Mouse (Mus musculus): Measurements from ENCODE around the gene Cldn7. TPM values are rescaled to one million over a fixed set of nuclear protein-coding genes. Genes with fewer than 3 reads are reported as not detected.
"Not testable (repeated sequence)": the region's sequence is repeated elsewhere in the genome, so short reads cannot be mapped to it uniquely, and the experiment has no call there.

The Cldn7 gene
- total RNA-seq (2021): not detected

DNA sequence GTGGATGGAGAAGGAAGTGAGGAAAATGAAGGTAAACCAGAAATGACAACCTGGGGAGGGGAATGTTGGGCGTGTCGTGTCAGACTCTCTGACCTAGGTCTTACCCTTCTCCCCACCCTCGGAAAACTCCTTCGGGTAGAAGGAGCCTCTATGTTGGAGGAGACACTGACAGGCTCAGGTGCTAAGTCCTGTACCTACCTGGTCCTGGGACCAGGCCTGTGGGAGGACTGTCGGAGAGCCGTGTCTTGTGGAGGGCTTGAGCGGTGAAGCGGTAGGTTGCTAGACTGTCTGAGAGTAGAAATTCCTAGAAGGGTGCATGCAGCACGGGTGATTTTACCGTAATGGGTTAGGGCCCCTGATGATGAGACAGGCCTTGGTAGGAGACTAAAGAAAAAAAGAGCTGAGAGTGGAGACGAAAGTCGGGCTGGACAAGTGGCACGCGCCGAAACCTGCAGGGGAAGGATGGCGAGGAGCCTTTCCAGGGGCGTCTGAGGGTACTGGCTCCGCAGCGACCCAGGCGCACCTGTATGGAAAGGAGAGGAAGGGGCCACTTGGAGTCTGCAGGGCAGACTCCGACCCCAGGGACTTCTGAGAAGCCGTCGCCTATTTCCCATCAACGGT, at the start of gene Cldn7:
Gene Cldn7 (plus strand): TSS at position 130 of the 621 bp plus-strand sequence.
- no peak for DNase-seq (ENCODE audit: low spot score in 2 of 2)
- intact Hi-C loops (cut with DNase I): no loop called here

DNA sequence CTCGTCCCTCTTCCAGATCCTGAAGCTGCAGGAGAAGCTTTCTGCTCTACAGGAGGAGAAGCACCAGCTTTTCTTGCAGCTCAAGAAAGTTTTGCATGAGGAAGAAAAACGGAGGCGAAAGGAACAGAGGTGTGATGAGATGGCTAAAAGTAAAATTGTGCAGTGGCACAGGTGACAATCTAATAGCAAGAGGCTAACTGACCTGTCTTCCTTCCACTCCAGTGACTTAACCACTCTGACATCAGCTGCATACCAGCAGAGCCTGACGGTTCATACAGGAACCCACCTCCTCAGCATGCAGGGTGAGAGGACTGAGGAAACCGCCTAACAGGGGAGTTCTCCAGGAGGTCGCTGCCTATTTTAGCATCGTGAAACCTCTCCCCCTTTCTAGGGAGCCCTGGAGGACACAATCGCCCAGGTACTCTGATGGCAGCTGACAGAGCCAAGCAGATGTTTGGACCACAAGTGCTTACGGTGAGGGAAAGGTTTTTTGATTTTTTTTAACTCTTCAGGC, 49.6 kb upstream of the Cldn7 start:
- intact Hi-C loops (cut with DNase I): no loop called here
- DNase-seq (ENCODE audit: low spot score in 2 of 2): no peak

DNA sequence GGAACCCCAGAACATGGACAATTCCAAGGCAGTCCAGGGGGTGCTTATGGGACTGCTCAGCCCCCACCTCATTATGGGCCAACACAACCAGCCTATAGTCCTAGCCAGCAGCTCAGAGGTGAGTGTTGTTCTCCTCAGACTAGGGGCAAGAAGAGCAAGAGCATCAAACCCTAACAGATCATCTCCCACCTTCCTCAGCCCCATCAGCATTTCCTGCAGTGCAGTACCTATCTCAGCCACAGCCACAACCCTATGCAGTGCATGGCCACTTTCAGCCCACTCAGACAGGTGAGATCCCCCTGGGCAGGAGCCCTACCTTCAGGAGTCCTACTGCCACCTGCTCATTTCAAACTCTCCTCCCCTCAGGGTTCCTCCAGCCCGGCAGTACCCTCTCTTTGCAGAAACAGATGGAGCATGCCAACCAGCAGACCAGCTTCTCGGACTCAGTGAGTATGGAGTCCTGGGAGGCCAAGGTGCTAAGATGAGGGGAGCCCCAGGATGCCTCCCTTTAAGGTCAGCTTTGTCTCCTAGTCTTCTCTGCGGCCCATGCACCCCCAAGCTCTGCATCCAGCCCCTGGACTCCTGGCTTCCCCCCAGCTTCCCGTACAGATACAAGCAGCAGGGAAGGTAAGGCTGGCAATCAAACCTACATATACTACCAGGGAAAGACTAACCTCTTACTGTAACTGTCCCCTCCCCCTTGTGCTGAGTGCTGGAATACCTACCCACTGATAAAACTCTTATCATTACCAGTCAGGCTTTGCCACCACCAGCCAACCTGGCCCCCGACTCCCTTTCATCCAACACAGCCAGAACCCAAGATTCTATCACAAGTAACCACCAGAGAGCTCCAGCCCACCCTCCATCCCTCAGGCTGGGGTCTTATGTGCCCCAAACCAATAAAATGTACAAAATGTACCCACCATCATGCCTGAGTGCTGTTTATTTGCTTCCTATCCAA, 48.6 kb upstream of the Cldn7 start:
- DNase-seq (ENCODE audit: low spot score in 2 of 2): no peak
- intact Hi-C loops (cut with DNase I): no loop called here

DNA sequence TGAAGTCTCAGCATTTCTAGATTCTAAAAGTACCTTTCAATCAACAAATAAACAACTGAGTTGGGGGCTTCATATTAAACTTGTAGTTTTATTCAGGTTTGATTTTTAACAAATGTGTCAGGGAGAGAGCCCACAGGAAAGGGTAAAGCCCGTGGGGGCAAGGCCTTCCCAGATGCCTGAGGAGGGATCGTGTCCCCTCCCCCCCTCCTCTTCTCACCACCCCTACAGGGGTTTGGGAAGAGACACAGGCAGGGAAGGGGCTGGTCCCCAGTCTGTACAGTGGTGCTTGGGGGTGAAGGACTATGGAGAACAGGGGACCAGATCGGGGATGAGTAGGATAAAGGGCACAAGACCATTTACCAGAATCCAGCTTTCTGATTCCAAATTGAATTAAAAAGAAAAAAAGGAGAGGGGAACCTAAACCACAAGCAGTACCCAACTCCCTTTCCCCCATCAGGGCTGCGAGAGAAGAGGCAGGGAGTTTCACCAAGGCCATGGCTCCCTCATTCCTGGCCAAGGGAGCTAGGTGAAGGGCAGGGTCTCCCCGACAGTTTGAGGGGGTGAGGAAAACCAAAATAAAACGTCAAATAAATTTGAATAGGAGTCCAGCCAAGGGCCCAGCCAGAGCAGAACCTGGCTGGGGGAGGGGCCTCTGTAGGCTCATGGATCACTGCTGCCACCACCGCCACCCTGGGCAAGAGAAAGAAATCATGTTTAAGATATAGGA, 47.8 kb upstream of the Cldn7 start:
- intact Hi-C loops (cut with DNase I); DNase-seq (ENCODE audit: low spot score in 2 of 2): not testable (repeated sequence)

DNA sequence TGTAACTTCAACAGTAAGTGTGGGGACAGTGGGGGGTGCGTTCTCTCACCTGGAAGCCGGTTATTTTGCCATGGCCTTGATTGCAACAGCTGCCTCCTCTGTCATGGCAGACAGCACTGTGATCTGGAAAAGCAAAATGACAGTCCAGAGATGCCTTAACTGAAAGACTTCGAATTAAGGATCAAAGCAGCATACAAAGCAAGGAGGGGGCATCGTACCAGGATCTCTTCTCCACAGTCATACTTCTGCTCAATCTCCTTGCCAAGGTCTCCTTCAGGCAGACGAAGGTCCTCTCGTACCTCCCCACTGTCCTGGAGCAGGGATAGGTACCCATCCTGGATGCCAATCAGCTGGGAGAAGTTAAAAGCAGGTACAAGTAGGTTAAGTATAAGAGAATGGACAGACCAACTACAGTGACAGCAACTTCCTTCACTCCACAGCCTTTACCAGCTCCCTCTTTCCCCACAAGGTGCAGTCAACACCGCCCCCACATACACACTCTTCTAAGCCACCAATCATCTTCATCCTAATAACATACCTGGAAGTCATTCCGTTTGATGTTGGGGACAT, 47.1 kb upstream of the Cldn7 start:
- intact Hi-C loops (cut with DNase I): no loop called here
- no peak for DNase-seq (ENCODE audit: low spot score in 2 of 2)

DNA sequence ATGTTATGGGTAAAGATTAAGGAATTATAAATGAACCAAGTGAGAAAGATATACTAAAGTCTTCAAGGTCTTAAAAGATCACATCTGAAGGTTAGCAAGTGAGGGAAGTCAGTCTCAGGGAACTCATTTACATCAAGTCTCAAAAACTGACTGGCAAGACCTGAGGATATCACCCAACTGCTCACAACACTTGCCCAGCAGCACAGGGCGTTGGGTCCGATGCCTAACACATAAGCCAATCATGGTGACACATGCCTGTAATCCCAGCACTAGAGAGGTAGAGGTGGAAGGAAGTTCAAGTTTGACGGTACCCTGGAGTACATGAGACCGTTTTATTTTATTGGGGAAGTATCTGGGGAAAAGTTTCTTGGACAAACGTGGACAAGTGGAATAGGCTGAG, 46.5 kb upstream of the Cldn7 start:
- intact Hi-C loops (cut with DNase I): no loop called here
- no peak for DNase-seq (ENCODE audit: low spot score in 2 of 2)

DNA sequence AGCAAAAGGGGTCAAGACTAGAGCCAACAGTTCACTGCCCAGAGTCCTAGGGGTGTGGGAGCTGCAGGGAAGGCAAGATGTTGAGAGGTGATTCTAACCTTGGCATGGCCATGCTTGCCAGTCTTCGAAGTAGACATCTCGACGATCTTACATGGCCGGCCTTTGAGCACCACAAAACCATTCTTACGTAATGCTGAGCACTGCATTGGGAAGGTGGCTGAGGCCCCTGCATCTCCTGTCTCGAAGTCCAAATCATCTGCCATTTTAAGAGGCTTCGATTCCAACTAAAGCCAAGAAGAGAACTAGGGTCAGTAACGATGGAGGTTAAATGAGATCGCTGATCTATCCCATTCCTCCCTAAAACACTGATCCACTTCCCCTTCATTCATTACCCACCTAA, 45.5 kb upstream of the Cldn7 start:
- DNase-seq (ENCODE audit: low spot score in 2 of 2): no peak
- intact Hi-C loops (cut with DNase I): no loop called here

DNA sequence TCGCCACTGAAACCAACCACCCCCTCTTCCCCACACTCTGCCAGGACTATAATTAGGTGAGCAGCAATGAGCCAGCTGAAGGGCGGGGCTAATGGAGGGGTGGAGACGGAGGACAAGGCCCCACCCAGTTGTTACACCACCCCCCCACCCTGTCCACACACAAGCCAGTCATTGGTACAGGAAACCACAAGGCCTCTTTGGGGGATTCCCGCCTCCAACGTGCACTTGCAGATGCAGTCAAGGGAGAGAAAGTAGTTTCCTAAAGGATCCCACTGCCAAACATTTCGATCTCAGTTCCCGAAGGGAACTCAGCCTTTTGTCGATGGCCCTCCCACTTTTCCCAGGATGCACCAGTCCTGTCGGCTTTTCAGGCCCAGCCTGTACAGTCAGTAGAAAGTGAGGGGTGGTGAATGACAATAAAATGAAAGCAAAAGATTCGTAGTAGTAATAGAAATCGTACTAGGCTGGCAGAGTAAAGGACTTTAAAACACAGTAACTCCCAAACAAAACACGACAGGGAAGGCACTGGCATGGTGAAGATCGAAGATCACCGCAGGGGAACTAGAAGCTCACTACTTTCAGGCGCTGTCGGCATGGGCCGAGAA, 44.8 kb upstream of the Cldn7 start:
- intact Hi-C loops (cut with DNase I): loop anchor here (5.0 kb wide), 2 partner anchors 63 to 237 kb away; partner anchors contain the start of genes Ctdnep1, Elp5 and Senp3
- DNase-seq (ENCODE audit: low spot score in 2 of 2): peak; percentile 41 to 61

DNA sequence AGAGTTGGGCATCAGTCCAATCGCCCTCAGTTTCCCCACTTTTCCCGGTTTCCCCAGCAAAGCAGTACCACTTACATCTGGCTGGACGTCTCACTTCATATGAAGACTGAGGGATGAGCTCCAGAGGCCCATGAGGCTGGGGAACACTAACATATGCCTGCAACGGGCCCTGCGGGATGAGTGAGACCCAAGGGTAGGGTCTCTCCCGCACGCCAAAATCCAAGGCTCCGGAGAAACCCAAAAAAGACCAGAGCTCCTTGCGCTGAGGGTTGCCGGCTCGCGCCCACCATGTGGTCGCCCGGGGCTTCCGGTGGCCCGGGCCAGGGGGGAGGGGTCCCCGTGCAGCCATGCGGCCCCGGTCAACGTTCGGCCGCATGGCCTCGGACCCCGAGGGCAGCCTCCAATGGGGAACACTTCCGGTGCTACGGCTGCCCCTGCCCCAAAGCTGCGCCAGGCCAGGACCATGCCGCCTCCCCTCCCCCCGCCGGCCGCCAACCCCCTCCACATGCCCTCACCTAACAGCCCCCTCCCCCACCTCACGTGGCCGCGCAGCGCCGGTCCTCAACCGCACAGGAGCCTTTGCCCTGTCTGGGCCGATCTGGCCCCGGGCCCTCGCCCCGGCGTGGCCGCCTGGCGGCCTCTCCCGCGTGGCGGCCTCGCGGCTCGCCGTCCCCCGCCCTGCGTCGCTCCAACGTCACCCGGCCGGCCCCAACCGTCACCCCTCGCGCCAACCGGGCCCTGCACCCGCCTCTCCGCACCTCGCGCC, 44.1 kb upstream of the Cldn7 start:
- intact Hi-C loops (cut with DNase I): loop anchor here (1.0 to 5.0 kb wide), 3 partner anchors 19 to 238 kb away; partner anchors contain the start of genes Ctdnep1, Elp5, Neurl4 and Senp3
- peak in 1 of 2 experiments; percentile 9 for DNase-seq (ENCODE audit: low spot score in 2 of 2)

DNA sequence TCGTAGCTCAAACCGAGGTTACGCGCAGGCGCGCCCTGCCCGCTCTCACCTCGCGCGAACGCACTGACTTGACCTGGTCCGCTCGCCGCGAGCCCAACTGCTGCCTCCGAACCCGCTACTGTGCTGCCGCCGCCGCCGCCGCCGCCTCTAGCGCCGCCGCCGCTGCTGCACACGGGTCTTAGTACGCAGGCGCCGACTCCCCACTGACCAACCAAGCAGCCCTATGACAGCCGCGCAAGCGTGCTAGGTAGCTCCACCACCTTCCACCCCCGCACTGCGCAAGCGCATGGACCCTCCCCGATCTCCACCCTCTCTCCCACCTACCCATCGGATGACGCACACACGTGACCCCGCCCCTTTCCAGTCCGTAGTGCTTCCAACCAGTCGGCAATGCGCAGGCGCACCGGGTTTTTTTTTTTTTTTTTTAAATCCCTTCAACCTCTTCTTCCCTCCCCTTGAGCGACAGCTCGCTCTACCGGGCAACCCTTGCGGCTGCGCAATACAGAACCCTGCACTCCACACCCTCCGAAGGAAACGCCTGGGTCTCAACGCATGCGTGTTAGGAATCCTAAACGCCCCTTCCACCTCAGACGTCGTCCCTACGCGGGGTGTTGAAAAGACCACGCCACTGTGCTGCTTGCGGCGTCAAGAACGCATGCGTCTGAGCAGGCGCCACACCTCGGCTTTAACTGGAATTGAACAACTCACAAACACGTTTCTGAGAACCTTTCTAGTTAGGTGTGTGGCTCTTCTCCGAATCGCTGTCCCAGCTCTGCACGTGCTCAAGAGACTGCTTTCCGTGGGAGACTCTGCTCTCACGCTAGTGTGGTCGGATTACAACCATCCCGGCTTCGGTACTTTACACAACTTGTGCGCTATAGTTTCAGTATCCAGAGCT, 43.2 kb upstream of the Cldn7 start, which contains the start of gene Eif5a:
Gene Eif5a (minus strand): TSS at position 845 of the 898 bp plus-strand sequence.
- intact Hi-C loops (cut with DNase I): loop anchor here (1.0 to 5.0 kb wide), 3 partner anchors 20 to 239 kb away; partner anchors contain the start of genes Ctdnep1, Elp5, Neurl4 and Senp3
- peak; percentile 99 to 100 for DNase-seq (ENCODE audit: low spot score in 2 of 2)

DNA sequence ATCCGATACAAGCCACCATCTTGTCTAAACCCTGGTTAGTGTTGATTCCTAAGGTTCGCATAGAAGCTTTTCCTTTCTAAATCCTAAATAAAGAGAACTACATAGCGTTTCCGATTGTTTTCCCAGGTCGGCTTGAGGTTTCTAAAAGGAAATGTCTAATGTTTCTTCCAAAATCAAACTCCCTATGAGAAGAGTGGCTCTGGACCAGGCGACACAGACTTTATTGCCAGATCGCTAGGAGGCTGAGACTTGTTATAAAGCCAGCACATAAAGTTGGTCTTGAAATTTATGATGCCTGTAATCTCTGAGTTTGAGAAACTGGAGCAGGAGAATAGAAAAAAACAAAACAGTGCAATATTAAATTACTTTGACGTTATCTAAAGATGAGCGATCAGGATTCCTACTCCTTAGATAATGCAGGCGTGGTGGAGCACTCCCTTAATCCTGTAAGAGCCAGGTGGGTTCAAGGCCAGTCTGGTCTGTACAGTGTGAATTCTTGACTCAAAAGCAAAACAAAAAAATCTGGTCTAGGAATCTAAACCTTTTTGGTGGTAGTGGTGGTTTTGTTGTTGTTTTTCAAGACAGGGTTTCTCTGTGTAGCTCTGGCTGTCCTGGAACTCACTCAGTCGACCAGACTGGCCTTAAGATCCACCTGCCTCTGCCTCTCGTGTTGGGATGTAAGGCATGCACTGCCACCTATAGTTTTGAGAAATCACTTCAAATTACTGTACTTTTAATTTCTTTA, 42.4 kb upstream of the Cldn7 start:
- intact Hi-C loops (cut with DNase I): loop anchor here (5.0 kb wide), 2 partner anchors 60 to 240 kb away; partner anchors contain the start of genes Ctdnep1, Elp5 and Senp3

DNA sequence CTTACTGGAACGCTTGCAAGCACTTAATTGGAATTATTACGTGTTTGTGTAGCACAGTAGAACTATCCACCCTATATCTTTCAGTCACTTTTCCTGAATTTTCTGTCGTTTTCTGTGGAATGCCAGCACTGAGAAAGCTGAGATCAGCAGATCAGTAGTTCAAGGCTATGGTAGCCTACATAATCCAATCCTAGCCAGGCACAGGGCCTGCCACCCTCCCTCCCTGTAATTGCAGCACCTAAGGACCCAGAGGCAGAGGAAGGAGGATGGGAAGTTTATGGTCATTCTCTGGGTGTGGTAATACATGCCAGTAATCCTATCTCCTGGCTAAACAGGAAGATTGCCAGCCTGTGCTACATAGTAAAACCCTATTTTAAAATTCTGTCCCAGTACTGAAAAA, 41.8 kb upstream of the Cldn7 start:
- intact Hi-C loops (cut with DNase I): loop anchor here (5.0 kb wide), 2 partner anchors 60 to 240 kb away; partner anchors contain the start of genes Ctdnep1, Elp5 and Senp3
- DNase-seq (ENCODE audit: low spot score in 2 of 2): no peak

More for the DNA sequence above, 42.4 kb upstream of the Cldn7 start:
- no peak for DNase-seq (ENCODE audit: low spot score in 2 of 2)

DNA sequence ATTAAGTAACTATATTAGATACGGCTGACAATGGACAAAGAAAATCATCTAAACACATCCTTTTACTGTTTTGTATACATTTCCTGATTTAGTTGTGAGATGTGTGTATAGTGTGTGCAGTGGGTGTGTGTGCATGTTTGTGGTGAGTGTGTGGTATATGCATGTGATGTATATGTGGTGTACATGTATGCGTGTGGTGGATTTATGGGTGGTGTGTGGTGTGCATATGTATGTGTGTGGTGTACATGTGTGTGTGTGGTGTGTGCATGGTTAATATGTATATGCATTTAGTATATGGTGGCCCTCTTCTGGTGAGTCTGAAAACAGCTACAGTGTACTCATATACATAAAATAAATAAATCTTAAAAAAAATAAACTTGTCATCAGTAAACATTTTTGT, 37.1 kb upstream of the Cldn7 start:
- no peak for DNase-seq (ENCODE audit: low spot score in 2 of 2)
- intact Hi-C loops (cut with DNase I): no loop called here

DNA sequence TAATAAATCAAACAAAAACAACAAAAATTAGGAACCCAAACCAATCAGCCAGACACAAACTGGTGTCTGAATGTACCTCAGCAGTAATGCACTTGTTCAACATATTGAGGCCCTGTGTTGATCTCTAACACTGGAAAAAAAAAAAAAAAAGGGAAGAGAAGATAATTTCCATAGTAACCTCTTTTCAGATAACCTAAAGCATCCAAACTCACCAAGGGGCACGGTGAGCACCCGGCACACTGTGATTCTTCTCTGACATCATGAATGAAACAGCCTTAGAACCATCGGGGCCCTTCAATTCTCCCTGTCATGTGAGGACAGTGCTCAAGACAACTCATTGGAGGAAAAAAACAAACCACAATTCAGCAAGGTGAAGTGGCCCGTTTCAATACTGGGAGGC, 34.9 kb upstream of the Cldn7 start:
- intact Hi-C loops (cut with DNase I): loop anchor here (5.0 kb wide), 1 partner anchor 283 kb away; the partner anchor contains the start of gene Slc16a11
- DNase-seq (ENCODE audit: low spot score in 2 of 2): no peak

DNA sequence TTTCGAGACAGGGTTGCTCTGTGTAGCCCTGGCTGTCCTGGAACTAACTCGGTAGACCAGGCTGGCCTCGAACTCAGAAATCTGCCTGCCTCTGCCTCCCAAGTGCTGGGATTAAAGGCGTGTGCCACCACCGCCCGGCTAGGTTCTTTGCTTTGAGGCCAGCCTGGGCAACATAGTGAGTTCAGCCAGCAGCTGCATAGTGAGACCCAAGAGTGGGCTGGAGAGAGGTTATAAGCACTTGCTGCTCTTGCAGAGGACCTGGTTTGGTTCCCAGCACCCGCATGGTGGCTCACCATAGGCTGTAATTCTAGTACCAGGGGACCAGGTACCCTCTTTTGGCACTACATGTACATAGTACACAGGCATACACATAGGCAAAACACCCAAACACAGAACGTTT, 34.4 kb upstream of the Cldn7 start:
- not testable (repeated sequence) for DNase-seq (ENCODE audit: low spot score in 2 of 2)
- intact Hi-C loops (cut with DNase I): loop anchor here (5.0 kb wide), 1 partner anchor 282 kb away; the partner anchor contains the start of gene Slc16a11

DNA sequence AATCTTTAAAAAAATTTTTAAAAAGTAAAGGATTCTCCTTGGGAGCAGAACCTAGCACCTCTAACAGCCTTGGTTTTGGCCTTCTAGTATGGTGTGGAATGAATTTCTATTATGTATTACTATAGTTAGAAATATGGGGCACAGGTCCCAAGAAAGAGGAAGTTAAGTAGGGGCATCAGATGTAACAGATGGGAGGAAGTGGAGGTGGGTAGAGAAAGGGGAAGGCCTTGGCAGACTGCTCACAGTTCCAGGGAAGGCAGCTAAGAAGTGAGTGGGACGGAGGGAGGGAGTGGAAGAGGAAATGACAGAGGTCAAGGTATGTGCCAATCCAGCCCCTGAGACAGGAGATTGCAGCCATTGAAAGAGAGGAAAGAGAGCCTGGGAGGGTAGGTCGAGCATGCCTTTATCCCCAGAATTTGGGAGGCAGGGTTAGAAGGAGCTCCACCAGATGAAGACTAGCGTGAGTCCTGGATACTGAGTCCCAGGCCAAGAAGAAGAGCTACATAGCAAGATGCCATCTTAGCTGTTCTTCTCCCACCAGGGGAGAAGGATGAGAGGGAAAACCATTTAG, 33.5 kb upstream of the Cldn7 start:
- no peak for DNase-seq (ENCODE audit: low spot score in 2 of 2)
- intact Hi-C loops (cut with DNase I): loop anchor here (5.0 kb wide), 1 partner anchor 281 kb away; the partner anchor contains the start of gene Slc16a11
